Mouse (Mus musculus): Measurements from ENCODE around the gene Cdc45.

Gene Cdc45

GRCm38 (mm10) chr16:18788627-18789406, 23.0 kb downstream of the Cdc45 start:
- no peak for DNase-seq (ENCODE audit: low spot score in 2 of 2)

GRCm38 (mm10) chr16:18786652-18787051, 25.1 kb downstream of the Cdc45 start:
- no peak for DNase-seq (ENCODE audit: low spot score in 2 of 2)

- no peak for DNase-seq (ENCODE audit: low spot score in 2 of 2)
These were observed 26.3 kb downstream of the Cdc45 start for GRCm38 (mm10) chr16:18785485-18785884.

DNA sequence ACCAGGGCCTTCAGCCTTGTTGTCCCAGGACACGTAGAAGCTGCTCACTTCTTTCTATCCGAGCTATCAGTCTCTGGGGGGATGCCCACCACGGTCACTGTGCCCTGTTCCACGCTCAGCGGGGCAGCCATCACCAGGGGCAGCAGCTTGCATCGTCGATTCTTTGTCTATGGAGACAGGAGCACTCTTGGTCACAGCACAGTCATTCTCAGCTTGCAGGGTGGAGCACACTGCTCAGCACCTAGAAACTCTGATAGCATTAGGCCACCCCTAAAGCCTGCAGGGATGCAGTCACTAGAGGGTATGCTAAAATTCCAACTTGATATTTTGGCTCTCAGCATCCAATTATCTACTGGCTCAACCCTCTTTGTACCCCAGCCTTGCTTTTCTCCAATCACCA, 26.8 kb downstream of the Cdc45 start:
- DNase-seq (ENCODE audit: low spot score in 2 of 2) = no peak

- DNase-seq (ENCODE audit: low spot score in 2 of 2) = no peak
These were observed 30.0 kb downstream of the Cdc45 start for GRCm38 (mm10) chr16:18781810-18782209.

DNA sequence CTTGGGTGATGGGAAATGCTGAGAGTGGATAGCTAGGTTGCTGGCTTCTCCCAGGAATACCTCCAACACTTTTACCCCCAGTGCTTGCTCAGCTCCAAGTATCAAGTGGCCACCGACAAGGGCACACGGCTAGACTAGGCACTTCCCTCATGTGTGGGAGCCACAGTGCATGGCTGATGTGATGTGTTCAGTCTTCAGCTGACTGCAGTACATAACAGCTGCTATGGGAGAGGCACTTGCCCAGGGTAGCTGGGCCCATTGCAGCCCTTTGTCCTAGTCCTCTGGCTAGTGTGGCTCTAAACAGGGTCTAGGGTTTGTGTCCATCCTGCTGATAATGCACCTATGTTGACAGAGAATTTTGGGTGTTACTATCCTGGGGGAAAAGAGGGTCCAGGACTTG, 33.3 kb downstream of the Cdc45 start:
- no peak for DNase-seq (ENCODE audit: low spot score in 2 of 2)

GRCm38 (mm10) chr16:18777101-18778080, 34.4 kb downstream of the Cdc45 start:
- DNase-seq (ENCODE audit: low spot score in 2 of 2) = no peak

GRCm38 (mm10) chr16:18776556-18777100, 35.2 kb downstream of the Cdc45 start, which contains the start of gene Cldn5:
Cldn5 (plus strand) TSS chr16:18776847.
- no peak for DNase-seq (ENCODE audit: low spot score in 2 of 2)

- no peak for DNase-seq (ENCODE audit: low spot score in 2 of 2)
These were observed 35.9 kb downstream of the Cdc45 start for GRCm38 (mm10) chr16:18775621-18776555.

DNA sequence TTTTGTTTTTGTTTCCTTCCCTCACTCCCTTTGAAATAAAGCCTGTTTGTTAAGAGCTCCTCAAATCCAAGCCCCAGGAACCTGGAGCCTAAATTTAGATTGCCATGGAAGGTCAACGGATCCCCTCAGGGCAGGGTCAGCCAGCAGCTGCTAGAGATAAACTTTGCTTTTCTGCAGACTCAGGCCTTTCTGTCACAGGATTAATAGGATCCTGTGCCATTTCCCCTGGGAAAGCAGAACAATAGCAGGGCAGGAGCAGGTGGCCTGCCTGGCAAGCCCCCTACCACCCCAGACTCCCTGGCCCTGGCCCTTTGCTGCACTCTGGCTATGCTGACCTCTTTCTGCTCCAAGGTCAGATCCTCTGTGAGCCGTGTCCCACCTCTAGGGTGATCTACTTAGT, 37.9 kb downstream of the Cdc45 start:
- DNase-seq (ENCODE audit: low spot score in 2 of 2) = no peak

GRCm38 (mm10) chr16:18769501-18769900, 42.3 kb downstream of the Cdc45 start:
- no peak for DNase-seq (ENCODE audit: low spot score in 2 of 2)

- no peak for DNase-seq (ENCODE audit: low spot score in 2 of 2)
These were observed 45.4 kb downstream of the Cdc45 start for GRCm38 (mm10) chr16:18766390-18766789.

DNA sequence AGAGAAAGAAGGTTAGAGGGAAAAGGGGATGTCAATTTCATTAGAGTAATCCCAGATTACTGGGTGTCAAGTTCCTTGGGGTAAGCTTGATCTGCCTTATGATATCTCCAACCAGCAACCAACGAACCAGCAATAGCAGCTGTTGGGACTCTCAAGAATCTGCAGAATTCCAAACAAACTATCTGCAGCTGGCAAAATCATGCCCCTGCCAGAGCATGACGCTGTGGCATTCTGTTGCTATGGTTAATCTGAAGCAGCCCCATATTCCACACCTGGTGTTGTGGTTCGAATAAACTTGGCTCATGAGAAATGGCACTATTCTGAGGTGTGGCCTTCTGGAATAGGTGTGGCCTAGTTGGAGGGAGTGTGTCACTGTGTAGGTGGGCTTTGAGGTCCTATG, 48.8 kb downstream of the Cdc45 start:
- no peak for DNase-seq (ENCODE audit: low spot score in 2 of 2)

DNA sequence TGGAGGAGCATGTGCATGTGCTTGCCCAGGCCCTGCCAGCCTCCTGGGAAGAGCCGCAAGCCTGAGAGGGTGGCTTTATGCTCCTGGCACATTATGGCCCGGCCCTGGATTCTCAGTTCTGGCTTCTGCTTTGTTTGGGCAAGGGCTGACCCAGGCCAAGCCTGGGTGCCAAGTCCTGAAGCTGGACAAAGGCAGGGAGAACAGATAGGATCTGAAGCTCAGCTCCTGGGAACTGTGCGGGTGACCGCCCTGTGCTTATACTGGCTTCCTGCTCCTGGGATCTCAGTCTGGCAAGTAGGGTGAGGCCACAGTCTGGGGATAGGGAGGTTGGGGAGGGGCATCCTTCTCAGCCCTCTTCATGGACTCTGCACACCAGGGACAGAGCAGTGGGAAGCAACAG, 50.1 kb downstream of the Cdc45 start:
- no peak for DNase-seq (ENCODE audit: low spot score in 2 of 2)

DNA sequence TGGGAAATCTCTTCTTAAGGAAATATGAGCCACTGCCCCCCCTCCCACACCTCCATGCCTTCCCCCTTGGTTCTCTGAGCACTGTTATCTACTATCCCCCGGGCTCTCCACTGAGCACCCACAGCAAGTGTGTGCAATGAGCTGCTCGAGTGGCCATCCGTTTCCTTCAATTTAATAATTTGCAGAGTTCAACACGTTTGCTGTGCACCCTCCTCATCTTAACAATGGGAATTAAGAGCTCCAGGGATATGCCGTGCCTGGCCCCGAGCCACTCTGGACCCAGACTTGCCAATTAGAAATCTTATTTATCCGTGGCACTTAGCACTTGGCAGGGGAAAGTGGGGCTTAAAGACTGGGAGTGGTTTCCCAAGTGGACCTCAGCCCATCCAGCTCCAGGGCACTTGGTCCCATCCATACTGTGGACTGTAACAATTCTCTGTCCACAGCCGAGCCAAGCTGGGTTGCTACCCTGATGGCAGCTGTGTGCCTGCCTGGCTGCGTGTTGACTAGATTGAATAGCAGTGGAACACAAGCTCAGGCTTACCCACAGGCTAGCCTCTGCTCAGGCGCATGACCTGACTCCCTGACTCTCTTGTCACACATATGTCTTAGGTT, 59.8 kb downstream of the Cdc45 start:
- DNase-seq (ENCODE audit: low spot score in 2 of 2) = no peak

DNA sequence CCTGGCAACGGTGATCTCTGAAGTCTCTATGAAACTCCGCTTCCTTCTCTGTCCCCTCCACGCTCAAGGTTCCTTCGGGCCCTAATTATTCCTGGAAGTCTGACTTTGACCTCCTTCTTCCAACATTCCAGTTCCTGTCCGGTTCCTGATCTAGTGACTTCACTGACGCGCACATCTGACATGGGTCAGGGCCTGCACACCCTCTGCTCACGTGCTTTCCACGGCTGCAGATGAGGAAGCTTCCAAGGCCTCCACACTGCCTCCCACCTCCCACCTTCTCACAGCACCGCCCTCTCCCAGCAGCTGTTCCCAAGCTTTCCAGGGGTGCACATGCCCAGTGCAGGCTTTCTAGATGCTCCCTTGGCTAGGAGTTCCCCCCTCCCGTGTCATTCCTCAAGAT, 60.7 kb downstream of the Cdc45 start:
- DNase-seq (ENCODE audit: low spot score in 2 of 2) = no peak

GRCm38 (mm10) chr16:18746268-18747122, 65.3 kb downstream of the Cdc45 start:
- DNase-seq (ENCODE audit: low spot score in 2 of 2) = no peak

- DNase-seq (ENCODE audit: low spot score in 2 of 2) = no peak
These were observed 73.5 kb downstream of the Cdc45 start for GRCm38 (mm10) chr16:18738303-18738702.

GRCm38 (mm10) chr16:18733100-18733956, 78.5 kb downstream of the Cdc45 start:
- no peak for DNase-seq (ENCODE audit: low spot score in 2 of 2)

Measured in thymus, postnatal 10 days (tissue).